Mouse (Mus musculus) testis, adult 2 months (tissue): ENCODE data around the gene Pcyt2.

Experiments
- CTCF ChIP-seq: fragments of 200-500 bp; IDR thresholded peaks from 2 replicates; pipeline ENCODE4 v1.5.1; 2012; ENCODE audit warnings: low read depth, mild to moderate bottlenecking, inconsistent platforms, low read length, moderate library complexity; ENCODE audit not compliant: control insufficient read depth, insufficient read depth, insufficient replicate concordance
- POLR2A ChIP-seq: fragments of 200-500 bp; IDR thresholded peaks from 2 replicates; pipeline ENCODE4 v1.6.1; 2012; ENCODE audit warnings: low read depth, mild to moderate bottlenecking, inconsistent platforms, low read length, moderate library complexity; ENCODE audit not compliant: control insufficient read depth

- TF ChIP-seq CTCF (no peak), POLR2A (no peak)
Measured at GRCm38 (mm10) chr11:120651872-120652271, 34.1 kb upstream of the Pcyt2 start.
